Mouse (Mus musculus) brain, embryonic 14.5 days (tissue): ENCODE measurements around the gene Prss45. TPM values are rescaled to one million over a fixed set of nuclear protein-coding genes. Genes with fewer than 3 reads are reported as not detected.

ENCODE experiments used
- DNase-seq: peaks from one replicate; pipeline ENCODE4 v3.0.0-alpha.2; 2011; ENCODE audit warnings: low read depth
- CTCF ChIP-seq: fragments of 200-500 bp; IDR thresholded peaks from 2 replicates; pipeline ENCODE4 v1.5.1; 2012; ENCODE audit warnings: inconsistent platforms, mild to moderate bottlenecking, moderate library complexity, borderline replicate concordance; ENCODE audit not compliant: insufficient read depth, insufficient read length; ENCODE audit errors: extremely low read depth
- POLR2A ChIP-seq: fragments of 200-500 bp; IDR thresholded peaks from 2 replicates; pipeline ENCODE4 v1.6.1; 2012; ENCODE audit warnings: mild to moderate bottlenecking, inconsistent platforms, borderline replicate concordance; ENCODE audit not compliant: poor library complexity, insufficient read depth, insufficient read length, severe bottlenecking; ENCODE audit errors: extremely low read depth
- polyA plus RNA-seq: library from polyadenylated mRNA; depleted of rRNA; stranded (reverse); fragments of >200 nt; gene quantifications from 2 replicates; pipeline ENCODE4 v1.2.3, GENCODE M21; 2012; rRNA removed

The Prss45 gene
- polyA plus RNA-seq, 1 experiment = not detected

DNA sequence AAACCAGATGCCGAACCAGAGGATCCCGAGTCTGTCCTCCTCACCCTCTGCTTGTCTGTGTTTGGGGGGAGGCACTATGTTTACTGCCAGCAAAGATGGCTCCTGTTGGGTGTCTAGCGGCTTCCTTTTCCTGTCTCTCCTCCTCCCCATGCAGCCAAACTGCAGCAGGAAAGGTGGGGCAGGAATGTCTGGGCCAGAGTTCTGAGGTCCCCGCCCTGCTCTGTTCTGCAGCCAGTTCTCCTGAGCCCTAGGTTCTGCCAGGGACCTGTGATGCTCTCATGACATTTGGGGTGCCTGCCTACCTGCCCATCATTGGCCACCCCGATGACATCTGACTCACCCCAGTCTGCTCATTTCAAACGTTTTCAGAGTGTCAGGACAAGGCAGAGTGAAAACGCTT, 47.6 kb downstream of the Prss45 start:
- TF ChIP-seq CTCF (no peak), POLR2A (no peak)
- no peak for DNase-seq

DNA sequence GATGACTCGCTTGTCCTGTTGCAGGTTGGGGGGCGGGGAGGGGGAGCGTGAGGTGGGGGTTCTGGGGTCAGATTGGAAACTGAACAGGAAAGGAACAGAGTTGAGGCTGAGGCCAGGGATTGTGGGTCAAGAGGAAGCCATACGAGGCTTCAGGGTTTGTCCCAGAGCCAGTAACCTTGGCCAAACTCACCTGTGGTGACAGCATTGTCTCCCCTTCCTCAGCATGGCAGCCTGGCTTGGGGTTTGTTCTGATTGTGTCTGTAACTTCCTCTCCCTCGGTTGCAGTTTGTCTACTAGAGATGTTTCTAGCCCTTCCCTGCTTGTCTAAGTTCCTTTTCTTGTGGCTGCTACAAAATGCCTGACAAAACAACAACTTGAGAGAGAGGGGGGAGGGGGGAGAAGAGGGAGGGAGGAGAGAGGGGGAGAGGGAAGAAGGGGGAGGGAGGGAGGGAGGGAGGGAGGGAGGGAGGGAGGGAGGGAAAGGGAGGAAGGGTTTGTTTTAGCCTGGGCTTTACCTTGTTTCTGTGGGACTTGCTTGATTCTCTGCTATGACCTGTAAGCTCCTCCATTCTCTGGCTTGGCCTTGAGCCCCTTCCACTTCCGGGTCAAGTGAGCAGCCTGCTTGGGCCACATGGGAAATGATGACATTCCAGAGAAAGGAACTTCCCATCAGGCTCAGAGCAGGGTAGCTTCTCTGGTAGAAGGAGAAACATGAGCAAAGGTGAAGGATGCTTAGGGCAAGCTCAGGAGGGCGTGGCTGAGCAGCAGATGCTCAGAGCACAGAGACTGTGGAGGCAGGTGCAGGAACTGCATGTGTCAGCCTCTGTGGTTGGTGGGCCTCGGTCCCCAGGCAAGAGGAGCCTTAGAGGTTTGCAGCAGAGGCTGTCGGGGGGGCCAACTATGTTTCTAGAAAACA, 53.3 kb downstream of the Prss45 start:
- TF ChIP-seq CTCF (no peak), POLR2A (no peak)

DNA sequence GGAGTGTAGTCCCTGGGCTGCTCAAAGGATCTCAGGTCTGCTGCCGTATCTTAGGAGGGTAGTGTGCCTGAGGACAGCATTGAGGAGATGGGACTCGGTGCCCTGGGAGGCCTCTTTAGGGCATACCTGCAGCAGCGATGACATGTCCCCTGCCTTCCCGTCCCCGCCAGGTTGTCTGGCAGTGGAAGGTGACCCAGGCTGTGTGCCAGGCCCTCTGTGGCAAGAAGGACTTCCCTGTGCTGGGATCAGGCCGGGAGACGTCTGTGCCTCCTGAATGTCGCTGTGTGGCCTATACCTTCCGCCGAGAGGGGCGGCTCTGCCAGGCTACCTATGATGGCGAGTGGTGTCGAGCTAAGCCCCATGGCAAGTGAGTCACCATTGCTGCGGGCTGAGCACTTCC, 54.5 kb downstream of the Prss45 start:
- TF ChIP-seq CTCF (no peak), POLR2A (no peak)
- no peak for DNase-seq

More for the DNA sequence above, 53.3 kb downstream of the Prss45 start:
- DNase-seq = no peak

DNA sequence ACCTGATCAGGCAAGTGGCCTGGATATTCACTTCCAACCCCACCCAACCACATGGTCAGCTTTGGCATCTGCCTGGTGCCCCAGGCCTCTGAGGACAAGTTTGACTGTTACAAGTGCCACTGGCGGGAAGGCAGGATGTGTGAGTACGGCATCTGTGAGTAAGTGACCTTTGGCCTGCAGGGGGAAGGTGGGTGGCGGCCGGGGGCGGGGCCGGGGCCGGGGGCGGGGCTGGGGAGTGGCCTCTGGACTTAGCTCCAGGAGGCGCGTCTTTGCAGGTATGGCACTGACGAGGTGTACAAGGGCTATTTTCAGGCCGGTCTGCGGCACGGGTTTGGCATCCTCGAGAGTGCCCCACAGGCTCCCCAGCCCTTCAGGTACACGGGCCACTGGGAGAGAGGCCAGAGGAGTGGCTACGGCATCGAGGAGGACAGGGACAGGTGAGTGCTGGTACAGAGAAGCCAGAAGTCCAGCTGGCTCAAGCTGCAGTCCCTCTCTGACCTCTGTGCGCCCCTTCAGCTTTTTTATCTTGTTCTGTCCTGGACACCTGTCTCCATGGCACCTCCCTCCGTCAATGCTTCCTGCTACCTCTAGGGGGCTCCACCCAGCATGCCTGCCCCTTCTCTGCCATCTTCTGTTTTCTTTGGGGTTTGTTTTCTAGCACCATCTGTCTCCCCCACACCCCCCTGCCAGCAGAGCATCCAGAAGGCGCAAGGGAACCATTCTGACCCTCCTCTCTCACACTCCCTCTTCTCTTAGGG, 55.8 kb downstream of the Prss45 start:
- TF ChIP-seq POLR2A = no peak
- TF ChIP-seq CTCF = peak; percentile 47; the same call in 1 of the 2 replicates
- DNase-seq = no peak

Other genes starting within 250 kb of the Prss45 start
- gene Nradd, start 210.1 kb upstream of the Prss45 start, polyA plus RNA-seq = 25.1 and 33.9 TPM in 2 replicates
- gene Nbeal2, start 180.4 kb upstream of the Prss45 start, polyA plus RNA-seq = 11.8 and 15.5 TPM in 2 replicates
- 76.0 and 103 TPM in 2 replicates for gene Ccdc12, start 178.1 kb upstream of the Prss45 start, polyA plus RNA-seq
- gene Myl3, start 92.7 kb upstream of the Prss45 start, polyA plus RNA-seq = 0.30 and 0.37 TPM in 2 replicates
- gene Pth1r, start 87.4 kb upstream of the Prss45 start, polyA plus RNA-seq = 18.0 and 24.2 TPM in 2 replicates
- gene Prss42, start 36.4 kb upstream of the Prss45 start, polyA plus RNA-seq = not detected in 2 replicates
- gene Prss44, start 20.6 kb upstream of the Prss45 start, polyA plus RNA-seq = not detected in 2 replicates
- gene Prss43, start 7.9 kb upstream of the Prss45 start, polyA plus RNA-seq = not detected in 2 replicates
- not detected in 2 replicates for gene Prss46, start 9.9 kb downstream of the Prss45 start, polyA plus RNA-seq
- 0.06 and 0.08 TPM in 2 replicates for gene Prss50, start 23.4 kb downstream of the Prss45 start, polyA plus RNA-seq
- gene Als2cl, start 45.3 kb downstream of the Prss45 start, polyA plus RNA-seq = 2.6 and 3.9 TPM in 2 replicates
- 0.61 and 1.1 TPM in 2 replicates for gene Tmie, start 45.5 kb downstream of the Prss45 start, polyA plus RNA-seq
- gene Fam240a, start 82.3 kb downstream of the Prss45 start, polyA plus RNA-seq = not detected in 2 replicates
- 0.25 TPM in 1 of 2 replicates, not detected in the other for gene Tdgf1, start 111.6 kb downstream of the Prss45 start, polyA plus RNA-seq
- gene Lrrc2, start 117.0 kb downstream of the Prss45 start, polyA plus RNA-seq = 0.09 and 0.26 TPM in 2 replicates
- 0.11 and 0.12 TPM in 2 replicates for gene Rtp3, start 156.0 kb downstream of the Prss45 start, polyA plus RNA-seq
- gene Ltf, start 184.7 kb downstream of the Prss45 start, polyA plus RNA-seq = 0.53 and 0.68 TPM in 2 replicates
- gene Ccrl2, start 222.9 kb downstream of the Prss45 start, polyA plus RNA-seq = 1.1 TPM in 2 replicates